Mouse (Mus musculus) heart, postnatal 0 days (tissue): ENCODE results near the gene Ogfrl1.

Experiments
- CTCF ChIP-seq: IDR thresholded peaks from 2 replicates; pipeline ENCODE4 v1.5.1; 2016; ENCODE audit warnings: antibody characterized with exemption, control low read depth, low read depth
- EP300 ChIP-seq: IDR thresholded peaks from 2 replicates; pipeline ENCODE4 v1.6.1; 2016; ENCODE audit warnings: antibody characterized with exemption, low read depth

- no peak for TF ChIP-seq CTCF
- TF ChIP-seq EP300: no peak
Measured at GRCm38 (mm10) chr1:23335050-23335449, 62.5 kb downstream of the Ogfrl1 start.
